Mouse (Mus musculus) intestine, embryonic 16.5 days (tissue): ENCODE measurements around the gene Snrnp200. TPM values are rescaled to one million over a fixed set of nuclear protein-coding genes. Genes with fewer than 3 reads are reported as not detected.
"Not testable (repeated sequence)": the region's sequence is repeated elsewhere in the genome, so short reads cannot be mapped to it uniquely, and the experiment has no call there.

Experiments used
- ATAC-seq: fragments of 200-750 bp; cut with Nextera tagmentation; 2 replicates; pipeline ENCODE4 v1.8.0; 2017; ENCODE audit warnings: moderate TSS enrichment, moderate library complexity
- H3K27ac ChIP-seq: fragments of 300-500 bp; sonication (generic); 2 replicates; pipeline ENCODE4 v1.5.1; 2014; ENCODE audit warnings: mild to moderate bottlenecking, low read length
- H3K27me3 ChIP-seq: fragments of 300-500 bp; sonication (generic); replicated peaks from 2 replicates; pipeline ENCODE4 v1.6.1; 2014; ENCODE audit warnings: low read length, control low read depth, mixed read lengths; ENCODE audit not compliant: control insufficient read depth, insufficient read depth
- H3K36me3 ChIP-seq: fragments of 300-500 bp; sonication (generic); 2 replicates; pipeline ENCODE4 v1.6.1; 2014; ENCODE audit warnings: low read length, control low read depth; ENCODE audit not compliant: control insufficient read depth, insufficient read depth
- H3K4me1 ChIP-seq: fragments of 300-500 bp; sonication (generic); 2 replicates; pipeline ENCODE4 v1.6.1; 2014; ENCODE audit warnings: low read length, control low read depth, mixed read lengths; ENCODE audit not compliant: control insufficient read depth, insufficient read depth
- H3K4me2 ChIP-seq: fragments of 300-500 bp; sonication (generic); 2 replicates; pipeline ENCODE4 v1.6.1; 2014; ENCODE audit warnings: low read depth, low read length, control low read depth
- H3K4me3 ChIP-seq: fragments of 300-500 bp; sonication (generic); 2 replicates; pipeline ENCODE4 v1.5.1; 2014; ENCODE audit warnings: mild to moderate bottlenecking, low read length
- H3K9ac ChIP-seq: fragments of 300-500 bp; sonication (generic); 2 replicates; pipeline ENCODE4 v1.6.1; 2014; ENCODE audit warnings: low read depth, low read length
- H3K9me3 ChIP-seq: fragments of 300-500 bp; sonication (generic); 2 replicates; pipeline ENCODE4 v1.6.1; 2016; ENCODE audit warnings: low read length, control low read depth; ENCODE audit not compliant: control insufficient read depth
- WGBS: fragments of 180-500 bp; shearing (Covaris S2); extraction: QIAGEN DNeasy Blood & Tissue Kit; methylation state at CpG from one replicate; pipeline ENCODE4 v1.1.7; 2014; 5-methylcytosine and 5-hydroxymethylcytosine counted together
- polyA plus RNA-seq: library from polyadenylated mRNA; unstranded; fragments of >200 nt; fragmentation: Nextera tagmentation; extraction: Ambion mirVana; gene quantifications from 2 replicates; pipeline ENCODE4 v1.2.1, GENCODE M21; 2015

Gene Snrnp200
- polyA plus RNA-seq = 37.7 and 39.8 TPM in 2 replicates

GRCm38 (mm10) chr2:127207547-127208451, at the start of gene Snrnp200, which contains the start of gene 1810024B03Rik:
TSS of gene Snrnp200 (plus strand) at chr2:127208386.
TSS of gene 1810024B03Rik (minus strand) at chr2:127208280.
- H3K4me2 ChIP-seq = peak within 1 kb of the TSS; percentile 83
- WGBS = 11% methylated on average over 36 of the region's 36 CpGs
- H3K9ac ChIP-seq = peak within 1 kb of the TSS; percentile 89
- H3K4me3 ChIP-seq = peak within 1 kb of the TSS; percentile 80
- H3K4me1 ChIP-seq = peaks cover 8% of the 10 kb centered on the region
- H3K27me3 ChIP-seq = no peaks in the 10 kb centered on the region
- ATAC-seq = peak; percentile 99
- H3K27ac ChIP-seq = peak within 1 kb of the TSS; percentile 70
- H3K9me3 ChIP-seq = no peaks in the 10 kb centered on the region
- peaks cover 5% of the 10 kb centered on the region for H3K36me3 ChIP-seq

GRCm38 (mm10) chr2:127165675-127166074, 42.5 kb upstream of the Snrnp200 start:
- Histone ChIP-seq H3K9me3 (no peaks in the 10 kb centered on the region), H3K27ac (no peak overlapping the region)
- no peak for ATAC-seq

GRCm38 (mm10) chr2:127166261-127166660, 41.9 kb upstream of the Snrnp200 start:
- not testable (repeated sequence) for H3K4me3 ChIP-seq, H3K9me3 ChIP-seq
- 10% methylated on average over 1 of the region's 1 CpGs for WGBS

More at GRCm38 (mm10) chr2:127165675-127166074, 42.5 kb upstream of the Snrnp200 start:
- Histone ChIP-seq H3K9ac (no peak overlapping the region), H3K36me3 (no peaks in the 10 kb centered on the region), H3K4me2 (no peak overlapping the region), H3K4me1 (no peaks in the 10 kb centered on the region), H3K4me3 (no peak overlapping the region), H3K27me3 (no peaks in the 10 kb centered on the region)
- WGBS = 58% methylated on average over 4 of the region's 4 CpGs

GRCm38 (mm10) chr2:127182598-127183381, 25.4 kb upstream of the Snrnp200 start:
- WGBS = 2% methylated on average over 17 of the region's 17 CpGs
- Histone ChIP-seq H3K4me3 (peak overlapping the region; percentile 68), H3K4me1 (no peaks in the 10 kb centered on the region), H3K27me3 (no peaks in the 10 kb centered on the region), H3K4me2 (peak overlapping the region; percentile 77), H3K36me3 (no peaks in the 10 kb centered on the region), H3K9me3 (no peaks in the 10 kb centered on the region), H3K9ac (peak overlapping the region; percentile 85), H3K27ac (peak overlapping the region; percentile 84)
- peak; percentile 100 for ATAC-seq

More at GRCm38 (mm10) chr2:127166261-127166660, 41.9 kb upstream of the Snrnp200 start:
- not testable (repeated sequence) for H3K4me1 ChIP-seq, H3K27ac ChIP-seq, ATAC-seq, H3K36me3 ChIP-seq, H3K4me2 ChIP-seq, H3K27me3 ChIP-seq, H3K9ac ChIP-seq

GRCm38 (mm10) chr2:127189574-127189973, 18.6 kb upstream of the Snrnp200 start:
- Histone ChIP-seq H3K4me1 (no peaks in the 10 kb centered on the region), H3K9ac (no peak overlapping the region), H3K4me3 (no peak overlapping the region), H3K4me2 (no peak overlapping the region), H3K36me3 (no peaks in the 10 kb centered on the region), H3K9me3 (no peaks in the 10 kb centered on the region), H3K27me3 (no peaks in the 10 kb centered on the region), H3K27ac (no peak overlapping the region)
- no peak for ATAC-seq

GRCm38 (mm10) chr2:127204932-127205331, 3.3 kb upstream of the Snrnp200 start:
- Histone ChIP-seq H3K4me2 (no peak overlapping the region), H3K27ac (no peak overlapping the region), H3K9ac (no peak overlapping the region), H3K27me3 (no peaks in the 10 kb centered on the region), H3K9me3 (no peaks in the 10 kb centered on the region), H3K4me1 (peaks cover 8% of the 10 kb centered on the region), H3K4me3 (no peak overlapping the region), H3K36me3 (no peaks in the 10 kb centered on the region)
- no peak for ATAC-seq
- WGBS = 31% methylated on average over 3 of the region's 3 CpGs

- H3K27me3 ChIP-seq, H3K9me3 ChIP-seq: not testable (repeated sequence)
- WGBS = 82% methylated on average over 4 of the region's 4 CpGs
These were observed 2.2 kb upstream of the Snrnp200 start for GRCm38 (mm10) chr2:127205936-127206335.

GRCm38 (mm10) chr2:127206916-127207315, 1.3 kb upstream of the Snrnp200 start:
- 98% methylated on average over 2 of the region's 2 CpGs for WGBS
- Histone ChIP-seq H3K36me3 (peaks cover 5% of the 10 kb centered on the region), H3K27ac (no peak overlapping the region), H3K9ac (no peak overlapping the region), H3K4me2 (no peak overlapping the region), H3K27me3 (no peaks in the 10 kb centered on the region), H3K4me3 (no peak overlapping the region), H3K9me3 (no peaks in the 10 kb centered on the region), H3K4me1 (peaks cover 8% of the 10 kb centered on the region)
- ATAC-seq = no peak

More at GRCm38 (mm10) chr2:127205936-127206335, 2.2 kb upstream of the Snrnp200 start:
- not testable (repeated sequence) for H3K27ac ChIP-seq, H3K4me1 ChIP-seq, H3K4me2 ChIP-seq, H3K9ac ChIP-seq, H3K4me3 ChIP-seq, ATAC-seq, H3K36me3 ChIP-seq

- Histone ChIP-seq H3K36me3 (peaks cover 5% of the 10 kb centered on the region), H3K27me3 (no peaks in the 10 kb centered on the region), H3K4me2 (peak overlapping the region; percentile 83), H3K4me1 (peaks cover 8% of the 10 kb centered on the region), H3K9me3 (no peaks in the 10 kb centered on the region), H3K27ac (peak overlapping the region; percentile 70), H3K9ac (peak overlapping the region; percentile 89), H3K4me3 (peak overlapping the region; percentile 80)
- ATAC-seq = peak; percentile 27; the same call in 1 of the 2 replicates
- WGBS = under 1% methylated on average over 17 of the region's 17 CpGs
These were observed 225 bp downstream of the Snrnp200 start for GRCm38 (mm10) chr2:127208452-127208769.
